Mouse (Mus musculus): Measurements from ENCODE around the gene Cep162. TPM values are rescaled to one million over a fixed set of nuclear protein-coding genes. Genes with fewer than 3 reads are reported as not detected.

The Cep162 gene
- 1.7 and 2.4 TPM in 2 replicates for polyA plus RNA-seq (2015; fragmentation: Nextera tagmentation; extraction: Ambion mirVana)

GRCm38 (mm10) chr9:87254903-87255695 lies at the start of gene Cep162:
TSS of gene Cep162 (minus strand) at chr9:87255536.
- Histone ChIP-seq H3K27ac (no peak within 1 kb of the TSS), H3K9me3 (replicated peaks) (no peaks in the 10 kb centered on the region), H3K9ac (peak within 1 kb of the TSS; percentile 80), H3K4me1 (replicated peaks) (peaks cover 6% of the 10 kb centered on the region), H3K4me2 (peak within 1 kb of the TSS; percentile 75), H3K36me3 (no peaks in the 10 kb centered on the region), H3K27me3 (no peaks in the 10 kb centered on the region), H3K4me3 (replicated peaks) (peak within 1 kb of the TSS; percentile 78)
- DNase-seq (peak; percentile 82), ATAC-seq (ENCODE audit: low read depth) (peak; percentile 96)
- WGBS (ENCODE audit: insufficient replicate concordance) = 1% methylated on average over 41 of the region's 41 CpGs

DNA sequence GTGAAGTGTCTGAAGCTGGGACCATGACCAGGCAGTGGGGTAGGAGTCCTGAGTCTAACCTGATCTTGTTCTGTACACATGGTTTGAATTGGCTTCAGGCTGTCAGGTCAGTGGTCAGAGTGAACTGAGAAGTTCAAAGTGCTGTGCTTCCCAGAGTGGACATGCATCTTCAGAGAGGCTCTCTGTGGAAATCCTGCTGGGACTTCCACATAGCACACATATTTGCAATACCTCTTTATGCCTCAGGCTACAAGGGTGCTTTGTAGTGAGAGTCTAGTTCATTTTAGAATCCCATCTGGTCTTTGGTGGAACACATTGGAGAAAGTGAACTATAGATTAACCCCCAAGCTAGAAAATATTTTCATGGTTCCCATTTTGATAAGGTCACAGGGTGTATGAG lies 47.9 kb upstream of the Cep162 start:
- Histone ChIP-seq H3K4me3 (replicated peaks) (no peak overlapping the region), H3K27me3 (no peaks in the 10 kb centered on the region), H3K27ac (no peak overlapping the region), H3K4me2 (no peak overlapping the region), H3K4me1 (replicated peaks) (no peaks in the 10 kb centered on the region), H3K9me3 (replicated peaks) (no peaks in the 10 kb centered on the region), H3K36me3 (no peaks in the 10 kb centered on the region), H3K9ac (no peak overlapping the region)
- DNase-seq (no peak), ATAC-seq (ENCODE audit: low read depth) (no peak)

- WGBS (ENCODE audit: insufficient replicate concordance) = 64% methylated on average over 12 of the region's 12 CpGs
- no peak for DNase-seq
These were observed 43.6 kb upstream of the Cep162 start for GRCm38 (mm10) chr9:87298900-87299299.

GRCm38 (mm10) chr9:87297522-87297921 lies 42.2 kb upstream of the Cep162 start:
- Histone ChIP-seq H3K36me3 (no peaks in the 10 kb centered on the region), H3K4me1 (replicated peaks) (no peaks in the 10 kb centered on the region), H3K4me3 (replicated peaks) (no peak overlapping the region), H3K9me3 (replicated peaks) (no peaks in the 10 kb centered on the region), H3K27ac (no peak overlapping the region), H3K27me3 (no peaks in the 10 kb centered on the region), H3K9ac (no peak overlapping the region), H3K4me2 (no peak overlapping the region)
- ATAC-seq (ENCODE audit: low read depth) (no peak), DNase-seq (no peak)
- WGBS (ENCODE audit: insufficient replicate concordance) = 60% methylated on average over 1 of the region's 1 CpGs

More at GRCm38 (mm10) chr9:87298900-87299299, 43.6 kb upstream of the Cep162 start:
- H3K9me3 ChIP-seq (replicated peaks) = no peaks in the 10 kb centered on the region
- H3K4me3 ChIP-seq (replicated peaks) = no peak overlapping the region
- no peak overlapping the region for H3K4me2 ChIP-seq
- no peaks in the 10 kb centered on the region for H3K27me3 ChIP-seq
- no peak for ATAC-seq (ENCODE audit: low read depth)
- H3K4me1 ChIP-seq (replicated peaks) = no peaks in the 10 kb centered on the region
- no peaks in the 10 kb centered on the region for H3K36me3 ChIP-seq
- no peak overlapping the region for H3K27ac ChIP-seq
- H3K9ac ChIP-seq = no peak overlapping the region

DNA sequence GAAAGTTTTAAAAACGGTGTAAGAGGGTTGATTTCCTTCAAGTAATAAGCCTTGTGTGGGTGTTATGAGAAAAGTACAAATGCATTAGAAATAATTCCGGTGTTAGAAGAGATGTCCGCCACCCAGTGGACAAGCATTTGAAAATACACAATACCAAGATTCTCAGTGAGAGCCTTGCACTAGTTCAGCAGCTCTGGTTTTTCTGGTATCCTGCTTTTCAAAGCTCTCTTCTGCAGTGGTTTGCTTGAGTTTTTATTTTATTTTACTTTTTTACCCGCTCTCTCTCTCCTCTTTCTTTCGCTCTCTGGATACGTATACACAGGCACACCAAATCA lies 327 bp upstream of the Cep162 start:
- H3K4me1 ChIP-seq (replicated peaks) = peaks cover 6% of the 10 kb centered on the region
- WGBS (ENCODE audit: insufficient replicate concordance) = 21% methylated on average over 6 of the region's 6 CpGs
- H3K4me3 ChIP-seq (replicated peaks) = peak overlapping the region; percentile 78
- peak; percentile 62 for ATAC-seq (ENCODE audit: low read depth)
- no peaks in the 10 kb centered on the region for H3K36me3 ChIP-seq
- H3K9me3 ChIP-seq (replicated peaks) = no peaks in the 10 kb centered on the region
- no peak overlapping the region for H3K27ac ChIP-seq
- H3K4me2 ChIP-seq = peak overlapping the region; percentile 75
- H3K27me3 ChIP-seq = no peaks in the 10 kb centered on the region
- DNase-seq = no peak
- peak overlapping the region; percentile 80 for H3K9ac ChIP-seq

DNA sequence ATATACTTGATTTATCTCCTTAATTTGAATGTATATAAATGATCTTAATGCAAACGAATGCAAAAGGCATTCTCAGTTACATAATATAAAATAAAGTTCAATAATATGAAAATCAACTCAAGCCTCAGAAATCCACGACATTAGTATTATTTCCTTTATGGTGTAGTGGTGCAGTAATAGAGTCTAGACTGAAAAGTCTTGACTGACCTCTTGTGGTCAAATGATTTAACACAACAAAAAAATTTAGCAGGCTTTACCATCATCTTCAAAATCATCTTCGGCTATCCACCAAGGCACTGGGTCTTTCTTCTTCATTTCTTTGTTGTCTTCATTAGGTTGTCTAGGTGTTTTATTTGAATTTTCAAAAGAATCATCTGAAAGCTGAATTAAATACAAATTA lies 7.2 kb downstream of the Cep162 start:
- no peaks in the 10 kb centered on the region for H3K9me3 ChIP-seq (replicated peaks)
- H3K4me2 ChIP-seq = no peak overlapping the region
- no peak overlapping the region for H3K4me3 ChIP-seq (replicated peaks)
- no peaks in the 10 kb centered on the region for H3K27me3 ChIP-seq
- WGBS (ENCODE audit: insufficient replicate concordance) = 30% methylated on average over 3 of the region's 3 CpGs
- no peak for ATAC-seq (ENCODE audit: low read depth)
- H3K27ac ChIP-seq = no peak overlapping the region
- no peak overlapping the region for H3K9ac ChIP-seq
- peaks cover 19% of the 10 kb centered on the region for H3K36me3 ChIP-seq
- H3K4me1 ChIP-seq (replicated peaks) = no peaks in the 10 kb centered on the region
- DNase-seq = no peak

- H3K36me3 ChIP-seq = peaks cover 22% of the 10 kb centered on the region
- no peak overlapping the region for H3K27ac ChIP-seq
- H3K4me3 ChIP-seq (replicated peaks) = no peak overlapping the region
- ATAC-seq (ENCODE audit: low read depth) (no peak), DNase-seq (no peak)
- H3K27me3 ChIP-seq = no peaks in the 10 kb centered on the region
- H3K9ac ChIP-seq = no peak overlapping the region
- no peak overlapping the region for H3K4me2 ChIP-seq
- 54% methylated on average over 1 of the region's 1 CpGs for WGBS (ENCODE audit: insufficient replicate concordance)
- no peaks in the 10 kb centered on the region for H3K9me3 ChIP-seq (replicated peaks)
- no peaks in the 10 kb centered on the region for H3K4me1 ChIP-seq (replicated peaks)
These were observed 7.7 kb downstream of the Cep162 start for GRCm38 (mm10) chr9:87247678-87248077.

GRCm38 (mm10) chr9:87213204-87213603 lies 42.1 kb downstream of the Cep162 start:
- H3K27ac ChIP-seq = no peak overlapping the region
- WGBS (ENCODE audit: insufficient replicate concordance) = 56% methylated on average over 4 of the region's 4 CpGs
- no peak overlapping the region for H3K9ac ChIP-seq
- no peak for ATAC-seq (ENCODE audit: low read depth)
- no peaks in the 10 kb centered on the region for H3K27me3 ChIP-seq
- H3K4me2 ChIP-seq = no peak overlapping the region
- DNase-seq = no peak
- H3K4me1 ChIP-seq (replicated peaks) = no peaks in the 10 kb centered on the region
- H3K36me3 ChIP-seq = peaks cover 22% of the 10 kb centered on the region; the same call in 1 of the 2 replicates
- no peaks in the 10 kb centered on the region for H3K9me3 ChIP-seq (replicated peaks)
- no peak overlapping the region for H3K4me3 ChIP-seq (replicated peaks)

- H3K36me3 ChIP-seq = peaks cover 20% of the 10 kb centered on the region; the same call in 1 of the 2 replicates
- DNase-seq (no peak), ATAC-seq (ENCODE audit: low read depth) (no peak)
- no peak overlapping the region for H3K4me3 ChIP-seq (replicated peaks)
- H3K9me3 ChIP-seq (replicated peaks) = no peaks in the 10 kb centered on the region
- H3K27ac ChIP-seq = no peak overlapping the region
- no peak overlapping the region for H3K4me2 ChIP-seq
- H3K9ac ChIP-seq = no peak overlapping the region
- 83% methylated on average over 9 of the region's 9 CpGs for WGBS (ENCODE audit: insufficient replicate concordance)
- peaks cover 7% of the 10 kb centered on the region for H3K4me1 ChIP-seq (replicated peaks)
- no peaks in the 10 kb centered on the region for H3K27me3 ChIP-seq
These were observed 44.5 kb downstream of the Cep162 start for GRCm38 (mm10) chr9:87210830-87211339.

GRCm38 (mm10) chr9:87202431-87202830 lies 52.9 kb downstream of the Cep162 start:
- ATAC-seq (ENCODE audit: low read depth) (no peak), DNase-seq (no peak)
- Histone ChIP-seq H3K9me3 (replicated peaks) (no peaks in the 10 kb centered on the region), H3K4me3 (replicated peaks) (no peak overlapping the region), H3K27me3 (no peaks in the 10 kb centered on the region), H3K27ac (no peak overlapping the region), H3K4me2 (no peak overlapping the region), H3K4me1 (replicated peaks) (peaks cover 7% of the 10 kb centered on the region), H3K9ac (no peak overlapping the region), H3K36me3 (peaks cover 38% of the 10 kb centered on the region)
- 80% methylated on average over 6 of the region's 6 CpGs for WGBS (ENCODE audit: insufficient replicate concordance)

- no peak overlapping the region for H3K4me3 ChIP-seq (replicated peaks)
- no peaks in the 10 kb centered on the region for H3K27me3 ChIP-seq
- no peak overlapping the region for H3K27ac ChIP-seq
- no peak overlapping the region for H3K9ac ChIP-seq
- WGBS (ENCODE audit: insufficient replicate concordance) = 91% methylated on average over 4 of the region's 4 CpGs
- DNase-seq (no peak), ATAC-seq (ENCODE audit: low read depth) (no peak)
- H3K4me2 ChIP-seq = no peak overlapping the region
- no peaks in the 10 kb centered on the region for H3K9me3 ChIP-seq (replicated peaks)
- H3K4me1 ChIP-seq (replicated peaks) = peaks cover under 1% of the 10 kb centered on the region; the same call in 1 of the 2 replicates
- H3K36me3 ChIP-seq = peaks cover 32% of the 10 kb centered on the region
These were observed 54.4 kb downstream of the Cep162 start for GRCm38 (mm10) chr9:87200919-87201318.

DNA sequence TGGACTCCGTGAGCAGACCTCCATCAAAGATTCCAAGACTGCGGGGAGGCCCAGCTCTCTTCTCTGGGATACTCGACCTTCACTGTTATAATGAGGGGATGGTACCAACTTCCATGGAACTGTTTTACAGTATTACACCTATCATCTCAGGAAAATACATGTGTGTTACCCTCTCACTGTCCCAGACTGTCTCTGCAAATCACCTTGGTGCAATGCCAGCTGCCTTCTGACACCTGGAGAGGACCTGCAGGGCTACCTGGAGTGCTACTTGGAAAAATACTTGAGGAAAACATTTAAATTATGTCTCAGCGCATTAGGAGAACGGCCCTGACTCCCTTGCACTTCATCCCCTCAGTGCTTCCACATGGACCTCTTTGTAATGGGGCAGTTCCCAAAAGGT lies 54.9 kb downstream of the Cep162 start:
- Histone ChIP-seq H3K4me1 (replicated peaks) (no peaks in the 10 kb centered on the region), H3K27ac (no peak overlapping the region), H3K27me3 (no peaks in the 10 kb centered on the region), H3K36me3 (peaks cover 30% of the 10 kb centered on the region), H3K9me3 (replicated peaks) (no peaks in the 10 kb centered on the region), H3K9ac (no peak overlapping the region), H3K4me3 (replicated peaks) (no peak overlapping the region), H3K4me2 (no peak overlapping the region)
- ATAC-seq (ENCODE audit: low read depth) = no peak
- 84% methylated on average over 5 of the region's 5 CpGs for WGBS (ENCODE audit: insufficient replicate concordance)
- DNase-seq = no peak
